Mouse (Mus musculus) liver, embryonic 18 days (tissue): Measurements from ENCODE around the gene Bsdc1. TPM values are rescaled to one million over a fixed set of nuclear protein-coding genes. Genes with fewer than 3 reads are reported as not detected.

Experiments
- polyA plus RNA-seq: library from polyadenylated mRNA; depleted of rRNA; stranded (reverse); fragments of >200 nt; gene quantifications from 2 replicates; pipeline ENCODE4 v1.2.3, GENCODE M21; 2012; rRNA removed

Bsdc1 gene
- 28.2 and 28.8 TPM in 2 replicates for polyA plus RNA-seq

GRCm38 (mm10) chr4:129461183-129461960 lies at the start of gene Bsdc1:
Gene Bsdc1, plus strand, starts transcription at chr4:129461581.

GRCm38 (mm10) chr4:129440340-129441063 lies 20.9 kb upstream of the Bsdc1 start, which contains the start of gene Zbtb8b:
Gene Zbtb8b, minus strand, starts transcription at chr4:129440853.

GRCm38 (mm10) chr4:129490972-129491880 lies 29.8 kb downstream of the Bsdc1 start, which contains the start of the genes Tssk3 and Fam229a:
Gene Tssk3, minus strand, starts transcription at chr4:129491022.
Gene Fam229a, plus strand, starts transcription at chr4:129491190.

GRCm38 (mm10) chr4:129513086-129513767 lies 51.8 kb downstream of the Bsdc1 start, which contains the start of gene Marcksl1:
Gene Marcksl1, plus strand, starts transcription at chr4:129513581.

Other genes starting within 250 kb of the Bsdc1 start
- gene C77080, start 200.2 kb upstream of the Bsdc1 start, polyA plus RNA-seq: 4.0 and 4.2 TPM in 2 replicates
- gene Sync, start 174.0 kb upstream of the Bsdc1 start, polyA plus RNA-seq: 0.02 and 0.03 TPM in 2 replicates
- 41.9 and 43.1 TPM in 2 replicates for gene Rbbp4, start 126.2 kb upstream of the Bsdc1 start, polyA plus RNA-seq
- 32.4 and 33.6 TPM in 2 replicates for gene Zbtb8os, start 125.9 kb upstream of the Bsdc1 start, polyA plus RNA-seq
- 2.6 TPM in 2 replicates for gene Zbtb8a, start 83.5 kb upstream of the Bsdc1 start, polyA plus RNA-seq
- gene Zbtb8b, start 20.7 kb upstream of the Bsdc1 start, polyA plus RNA-seq: 1.6 and 1.8 TPM in 2 replicates
- not detected in 2 replicates for gene Tssk3, start 29.4 kb downstream of the Bsdc1 start, polyA plus RNA-seq
- 0.38 and 0.53 TPM in 2 replicates for gene Fam229a, start 29.6 kb downstream of the Bsdc1 start, polyA plus RNA-seq
- gene Marcksl1, start 52.0 kb downstream of the Bsdc1 start, polyA plus RNA-seq: 36.7 and 37.6 TPM in 2 replicates
- 54.0 and 56.1 TPM in 2 replicates for gene Hdac1, start 81.1 kb downstream of the Bsdc1 start, polyA plus RNA-seq
- gene Lck, start 112.1 kb downstream of the Bsdc1 start, polyA plus RNA-seq: 3.4 and 3.7 TPM in 2 replicates
- 14.7 and 17.7 TPM in 2 replicates for gene Fam167b, start 117.0 kb downstream of the Bsdc1 start, polyA plus RNA-seq
- 168 and 178 TPM in 2 replicates for gene Eif3i, start 139.1 kb downstream of the Bsdc1 start, polyA plus RNA-seq
- 61.2 and 61.3 TPM in 2 replicates for gene Tmem234, start 139.1 kb downstream of the Bsdc1 start, polyA plus RNA-seq
- gene Dcdc2b, start 152.7 kb downstream of the Bsdc1 start, polyA plus RNA-seq: 0.60 and 0.62 TPM in 2 replicates
- 5.4 and 6.6 TPM in 2 replicates for gene Iqcc, start 157.5 kb downstream of the Bsdc1 start, polyA plus RNA-seq
- gene Ccdc28b, start 162.4 kb downstream of the Bsdc1 start, polyA plus RNA-seq: 13.5 and 15.0 TPM in 2 replicates
- 12.8 and 13.9 TPM in 2 replicates for gene Txlna, start 179.5 kb downstream of the Bsdc1 start, polyA plus RNA-seq
- gene Kpna6, start 211.2 kb downstream of the Bsdc1 start, polyA plus RNA-seq: 8.6 and 9.1 TPM in 2 replicates
- gene Tmem39b, start 235.3 kb downstream of the Bsdc1 start, polyA plus RNA-seq: 7.4 and 7.7 TPM in 2 replicates